Mouse (Mus musculus) embryonic facial prominence, embryonic 15.5 days (tissue): ENCODE data around the gene Kirrel3. TPM values are rescaled to one million over a fixed set of nuclear protein-coding genes. Genes with fewer than 3 reads are reported as not detected.

Experiments used
- ATAC-seq: fragments of 200-750 bp; cut with Nextera tagmentation; 2 replicates; pipeline ENCODE4 v1.8.0; 2017; ENCODE audit warnings: low read depth, moderate TSS enrichment; ENCODE audit not compliant: insufficient number of reproducible peaks, low FRiP score, low TSS enrichment
- H3K27ac ChIP-seq: fragments of 300-500 bp; sonication (generic); replicated peaks from 2 replicates; pipeline ENCODE4 v1.5.1; 2015; ENCODE audit warnings: mild to moderate bottlenecking, inconsistent platforms
- H3K27me3 ChIP-seq: fragments of 300-500 bp; sonication (generic); 2 replicates; pipeline ENCODE4 v1.6.1; 2015; ENCODE audit warnings: inconsistent platforms
- H3K36me3 ChIP-seq: fragments of 300-500 bp; sonication (generic); 2 replicates; pipeline ENCODE4 v1.6.1; 2015; ENCODE audit warnings: mild to moderate bottlenecking, inconsistent platforms
- H3K4me1 ChIP-seq: fragments of 300-500 bp; sonication (generic); 2 replicates; pipeline ENCODE4 v1.6.1; 2015; ENCODE audit warnings: inconsistent platforms
- H3K4me2 ChIP-seq: fragments of 300-500 bp; sonication (generic); replicated peaks from 2 replicates; pipeline ENCODE4 v1.6.1; 2015; ENCODE audit warnings: mild to moderate bottlenecking, inconsistent platforms
- H3K4me3 ChIP-seq: fragments of 300-500 bp; sonication (generic); replicated peaks from 2 replicates; pipeline ENCODE4 v1.5.1; 2015; ENCODE audit warnings: mild to moderate bottlenecking, inconsistent platforms
- H3K9ac ChIP-seq: fragments of 300-500 bp; sonication (generic); 2 replicates; pipeline ENCODE4 v1.6.1; 2015; ENCODE audit warnings: inconsistent platforms
- H3K9me3 ChIP-seq: fragments of 300-500 bp; sonication (generic); replicated peaks from 2 replicates; pipeline ENCODE4 v1.6.1; 2016; ENCODE audit warnings: inconsistent platforms
- WGBS: fragments of 180-500 bp; shearing (Covaris S2); methylation state at CpG from one replicate; pipeline ENCODE4 v1.1.7; 2015; 5-methylcytosine and 5-hydroxymethylcytosine counted together
- polyA plus RNA-seq: library from polyadenylated mRNA; unstranded; fragments of >200 nt; fragmentation: Nextera tagmentation; extraction: Ambion mirVana; gene quantifications from 2 replicates; pipeline ENCODE4 v1.2.1, GENCODE M21; 2015

Kirrel3 gene
- polyA plus RNA-seq, 1 experiment from 2014 or later, result 6.6 TPM

- no peak overlapping the region for H3K4me2 ChIP-seq
- no peak overlapping the region for H3K27ac ChIP-seq
- H3K27me3 ChIP-seq, result no peaks in the 10 kb centered on the region
- no peaks in the 10 kb centered on the region for H3K4me1 ChIP-seq
- no peak overlapping the region for H3K9ac ChIP-seq
- WGBS, result 41% methylated on average over 4 of the region's 4 CpGs
- ATAC-seq, result no peak
- no peak overlapping the region for H3K4me3 ChIP-seq
- no peaks in the 10 kb centered on the region for H3K36me3 ChIP-seq
- H3K9me3 ChIP-seq, result no peaks in the 10 kb centered on the region
Measured at GRCm38 (mm10) chr9:34795226-34795625, 309.5 kb downstream of the Kirrel3 start.

- Histone ChIP-seq H3K4me3 (no peak overlapping the region), H3K9me3 (no peaks in the 10 kb centered on the region), H3K9ac (no peak overlapping the region), H3K27ac (no peak overlapping the region), H3K27me3 (no peaks in the 10 kb centered on the region), H3K4me1 (no peaks in the 10 kb centered on the region), H3K4me2 (no peak overlapping the region), H3K36me3 (no peaks in the 10 kb centered on the region)
- no peak for ATAC-seq
- WGBS, result 35% methylated on average over 6 of the region's 6 CpGs
Measured at GRCm38 (mm10) chr9:34797688-34798339, 312.1 kb downstream of the Kirrel3 start.

- Histone ChIP-seq H3K4me1 (no peaks in the 10 kb centered on the region), H3K36me3 (no peaks in the 10 kb centered on the region), H3K9ac (no peak overlapping the region), H3K9me3 (no peaks in the 10 kb centered on the region), H3K4me3 (no peak overlapping the region), H3K4me2 (no peak overlapping the region), H3K27me3 (no peaks in the 10 kb centered on the region), H3K27ac (no peak overlapping the region)
- ATAC-seq, result no peak
- WGBS, result 81% methylated on average over 6 of the region's 6 CpGs
Measured at GRCm38 (mm10) chr9:34801662-34802061, 316.0 kb downstream of the Kirrel3 start.

- no peak overlapping the region for H3K9ac ChIP-seq
- H3K4me1 ChIP-seq, result no peaks in the 10 kb centered on the region
- no peak for ATAC-seq
- no peaks in the 10 kb centered on the region for H3K27me3 ChIP-seq
- H3K36me3 ChIP-seq, result no peaks in the 10 kb centered on the region
- H3K4me2 ChIP-seq, result no peak overlapping the region
- H3K9me3 ChIP-seq, result no peaks in the 10 kb centered on the region
- no peak overlapping the region for H3K27ac ChIP-seq
- WGBS, result 79% methylated on average over 3 of the region's 3 CpGs
- no peak overlapping the region for H3K4me3 ChIP-seq
Measured at GRCm38 (mm10) chr9:34806854-34807253, 321.2 kb downstream of the Kirrel3 start.

- ATAC-seq, result no peak
- no peaks in the 10 kb centered on the region for H3K4me1 ChIP-seq
- WGBS, result 63% methylated on average over 5 of the region's 5 CpGs
- no peak overlapping the region for H3K9ac ChIP-seq
- no peak overlapping the region for H3K27ac ChIP-seq
- H3K4me2 ChIP-seq, result no peak overlapping the region
- H3K4me3 ChIP-seq, result no peak overlapping the region
- no peaks in the 10 kb centered on the region for H3K27me3 ChIP-seq
- no peaks in the 10 kb centered on the region for H3K36me3 ChIP-seq
- H3K9me3 ChIP-seq, result no peaks in the 10 kb centered on the region
Measured at GRCm38 (mm10) chr9:34809993-34810513, 324.4 kb downstream of the Kirrel3 start.

- ATAC-seq, result no peak
- Histone ChIP-seq H3K27ac (no peak overlapping the region), H3K9me3 (no peaks in the 10 kb centered on the region), H3K9ac (no peak overlapping the region), H3K4me3 (no peak overlapping the region), H3K4me1 (no peaks in the 10 kb centered on the region), H3K4me2 (no peak overlapping the region), H3K36me3 (no peaks in the 10 kb centered on the region), H3K27me3 (no peaks in the 10 kb centered on the region)
- WGBS, result 36% methylated on average over 10 of the region's 10 CpGs
Measured at GRCm38 (mm10) chr9:34818325-34818976, 332.8 kb downstream of the Kirrel3 start.

GRCm38 (mm10) chr9:34824358-34825088, 338.8 kb downstream of the Kirrel3 start:
- WGBS, result 80% methylated on average over 18 of the region's 18 CpGs
- no peak overlapping the region for H3K4me2 ChIP-seq
- H3K9me3 ChIP-seq, result no peaks in the 10 kb centered on the region

GRCm38 (mm10) chr9:34825089-34825400, 339.4 kb downstream of the Kirrel3 start:
- ATAC-seq, result no peak
- WGBS, result 35% methylated on average over 2 of the region's 2 CpGs
- Histone ChIP-seq H3K9me3 (no peaks in the 10 kb centered on the region), H3K4me1 (no peaks in the 10 kb centered on the region), H3K4me2 (no peak overlapping the region), H3K36me3 (no peaks in the 10 kb centered on the region), H3K4me3 (no peak overlapping the region), H3K9ac (no peak overlapping the region), H3K27ac (no peak overlapping the region), H3K27me3 (no peaks in the 10 kb centered on the region)

More at GRCm38 (mm10) chr9:34824358-34825088, 338.8 kb downstream of the Kirrel3 start:
- H3K4me1 ChIP-seq, result no peaks in the 10 kb centered on the region
- no peak overlapping the region for H3K4me3 ChIP-seq
- H3K27ac ChIP-seq, result no peak overlapping the region
- ATAC-seq, result no peak
- H3K9ac ChIP-seq, result no peak overlapping the region
- H3K27me3 ChIP-seq, result no peaks in the 10 kb centered on the region
- H3K36me3 ChIP-seq, result no peaks in the 10 kb centered on the region

- H3K9ac ChIP-seq, result no peak overlapping the region
- WGBS, result 67% methylated on average over 11 of the region's 11 CpGs
- H3K36me3 ChIP-seq, result no peaks in the 10 kb centered on the region
- H3K27ac ChIP-seq, result no peak overlapping the region
- no peak overlapping the region for H3K4me2 ChIP-seq
- H3K27me3 ChIP-seq, result no peaks in the 10 kb centered on the region
- no peaks in the 10 kb centered on the region for H3K4me1 ChIP-seq
- no peaks in the 10 kb centered on the region for H3K9me3 ChIP-seq
- no peak overlapping the region for H3K4me3 ChIP-seq
- no peak for ATAC-seq
Measured at GRCm38 (mm10) chr9:34825402-34826008, 339.8 kb downstream of the Kirrel3 start.

GRCm38 (mm10) chr9:34830696-34831095, 345.0 kb downstream of the Kirrel3 start:
- no peak overlapping the region for H3K9ac ChIP-seq
- no peak for ATAC-seq
- H3K4me3 ChIP-seq, result no peak overlapping the region
- no peaks in the 10 kb centered on the region for H3K36me3 ChIP-seq
- H3K4me1 ChIP-seq, result no peaks in the 10 kb centered on the region
- no peaks in the 10 kb centered on the region for H3K27me3 ChIP-seq
- H3K27ac ChIP-seq, result no peak overlapping the region
- no peak overlapping the region for H3K4me2 ChIP-seq
- H3K9me3 ChIP-seq, result no peaks in the 10 kb centered on the region
- WGBS, result 20% methylated on average over 3 of the region's 3 CpGs

GRCm38 (mm10) chr9:34836801-34837200, 351.1 kb downstream of the Kirrel3 start:
- Histone ChIP-seq H3K4me2 (no peak overlapping the region), H3K4me3 (no peak overlapping the region), H3K9ac (no peak overlapping the region), H3K27me3 (no peaks in the 10 kb centered on the region), H3K4me1 (no peaks in the 10 kb centered on the region), H3K27ac (no peak overlapping the region), H3K9me3 (no peaks in the 10 kb centered on the region), H3K36me3 (no peaks in the 10 kb centered on the region)
- ATAC-seq, result no peak
- 62% methylated on average over 2 of the region's 2 CpGs for WGBS
